8 mouse cellular contexts compared by ENCODE assay signal in the genomic region with DNA sequence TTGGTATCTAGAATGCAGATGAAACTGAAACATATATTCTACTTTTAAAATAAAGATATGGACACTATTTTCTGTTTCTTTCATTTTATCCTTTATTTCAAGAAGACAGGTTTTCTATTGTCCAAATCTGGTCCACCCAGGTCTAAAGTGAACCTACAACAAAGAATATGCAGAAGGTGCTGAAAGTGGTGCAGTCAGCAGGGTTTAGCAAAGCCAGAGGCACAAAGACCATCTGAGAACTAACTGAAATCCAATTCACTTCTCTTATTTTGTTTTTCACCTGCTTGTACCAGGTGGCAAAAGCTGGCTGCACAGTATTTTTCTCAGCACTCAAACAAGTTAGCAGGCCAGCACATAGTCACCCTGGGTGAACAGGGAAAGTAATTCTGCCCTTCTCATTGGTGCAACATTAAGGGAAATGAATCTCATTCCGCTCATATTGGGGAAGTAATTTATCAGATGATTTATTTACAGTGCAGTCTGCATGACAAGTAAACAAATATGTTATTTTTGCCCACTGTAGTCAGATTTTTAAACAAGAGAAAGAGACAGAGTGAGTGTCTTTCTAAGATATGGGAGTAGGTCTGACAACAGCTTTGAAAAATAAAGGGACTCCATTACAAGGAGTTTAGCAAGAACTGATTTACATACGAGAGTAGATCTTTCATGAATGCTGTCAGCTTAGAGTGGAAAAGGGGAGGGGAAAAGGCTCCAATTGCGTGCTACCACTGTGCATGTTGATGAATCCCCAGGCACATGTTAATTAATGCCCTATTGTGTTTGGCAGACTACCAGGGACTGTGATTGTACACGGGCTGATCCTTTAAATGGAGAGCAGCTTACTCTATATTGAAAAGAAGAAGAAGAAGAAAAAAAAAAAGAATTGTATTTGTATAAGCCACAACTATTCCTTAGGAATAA.
DNase-seq lines count a peak whose midpoint lies in the region; ATAC-seq lines count a peak whose summit lies in the region.

No protein-coding gene starts in this region.

- no peak overlapping the region for H3K9ac ChIP-seq in forebrain, embryonic 14.5 days (ENCODE audit: low read length)
- H3K9ac ChIP-seq in midbrain, embryonic 14.5 days (replicated peaks; ENCODE audit: low read length) = no peak overlapping the region

- peaks cover 24% of the 10 kb centered on the region for H3K4me1 ChIP-seq in forebrain, embryonic 14.5 days (ENCODE audit: control insufficient read depth, insufficient read depth, low read length)
- H3K4me1 ChIP-seq in midbrain, embryonic 14.5 days (ENCODE audit: control insufficient read depth, insufficient read depth, low read length) = peaks cover 17% of the 10 kb centered on the region

- H3K4me3 ChIP-seq in forebrain, embryonic 14.5 days (ENCODE audit: low read depth, low read length) = no peak overlapping the region
- H3K4me3 ChIP-seq in midbrain, embryonic 14.5 days (replicated peaks; ENCODE audit: low read depth, low read length) = no peak overlapping the region

- peak; percentile 99 for ATAC-seq in forebrain, embryonic 14.5 days
- ATAC-seq in midbrain, embryonic 14.5 days (ENCODE audit: low FRiP score, low TSS enrichment) = peak; percentile 92
- no peak for ATAC-seq in megakaryocyte, adult 5-6 weeks (ENCODE audit: poor library complexity, severe bottlenecking)

- H3K36me3 ChIP-seq in forebrain, embryonic 14.5 days (ENCODE audit: control insufficient read depth, insufficient read depth, low read length) = no peaks in the 10 kb centered on the region
- H3K36me3 ChIP-seq in midbrain, embryonic 14.5 days (ENCODE audit: control insufficient read depth, insufficient read depth, low read length) = no peaks in the 10 kb centered on the region

- no peaks in the 10 kb centered on the region for H3K27me3 ChIP-seq in forebrain, embryonic 14.5 days (replicated peaks; ENCODE audit: control insufficient read depth, insufficient read depth, low read length)
- no peaks in the 10 kb centered on the region for H3K27me3 ChIP-seq in midbrain, embryonic 14.5 days (ENCODE audit: control insufficient read depth, insufficient read depth, low read length)

- DNase-seq in cerebellum, postnatal 10 days = peak; percentile 68 to 72
- no peak for DNase-seq in cerebellum, adult 11-12 months
- DNase-seq in Muller cell, postnatal 12 days (ENCODE audit: inconsistent ontology term) = peak; percentile 33
- peak; percentile 98 for DNase-seq in forebrain, embryonic 14.5 days (ENCODE audit: low spot score)
- peak; percentile 87 for DNase-seq in midbrain, embryonic 14.5 days
- DNase-seq in urinary bladder, postnatal 10 days (ENCODE audit: low spot score) = no peak
- DNase-seq in adrenal gland, adult 8-10 months = no peak

- under 1% methylated on average over 4 of the region's 4 CpGs for WGBS in forebrain, embryonic 14.5 days
- WGBS in midbrain, embryonic 14.5 days = 6% methylated on average over 4 of the region's 4 CpGs

- peak overlapping the region; percentile 86 for H3K27ac ChIP-seq in forebrain, embryonic 14.5 days (ENCODE audit: low read depth, low read length)
- H3K27ac ChIP-seq in midbrain, embryonic 14.5 days (replicated peaks; ENCODE audit: low read depth, low read length) = peak overlapping the region; percentile 78

- peak overlapping the region; percentile 31 for H3K4me2 ChIP-seq in forebrain, embryonic 14.5 days (ENCODE audit: low read length)
- H3K4me2 ChIP-seq in midbrain, embryonic 14.5 days (ENCODE audit: low read length) = peak overlapping the region; percentile 2; the same call in 1 of the 2 replicates

- H3K9me3 ChIP-seq in forebrain, embryonic 14.5 days (replicated peaks; ENCODE audit: control insufficient read depth, low read length) = no peaks in the 10 kb centered on the region
- no peaks in the 10 kb centered on the region for H3K9me3 ChIP-seq in midbrain, embryonic 14.5 days (ENCODE audit: control insufficient read depth, low read length)

Comparison
In these comparisons a context has a peak if more than half of its experiments do, and no peak if none do; other contexts are left out.
1. DNase-seq: peak in cerebellum, postnatal 10 days (2 of 2), Muller cell, postnatal 12 days (single experiment), forebrain, embryonic 14.5 days (single experiment) and midbrain, embryonic 14.5 days (single experiment); none in cerebellum, adult 11-12 months (single experiment), urinary bladder, postnatal 10 days (single experiment) and adrenal gland, adult 8-10 months (single experiment).